Mouse (Mus musculus) lung, adult 2 months (tissue): ENCODE results near the gene Sucnr1. TPM values are rescaled to one million over a fixed set of nuclear protein-coding genes. Genes with fewer than 3 reads are reported as not detected.

Source experiments
- DNase-seq: peaks from one replicate; pipeline ENCODE4 v3.0.0; 2022
- H3K4me1 ChIP-seq: fragments of 200-500 bp; 2 replicates; pipeline ENCODE4 v1.6.1; 2011; ENCODE audit warnings: low read length; ENCODE audit not compliant: control insufficient read depth, insufficient read depth
- H3K4me3 ChIP-seq: fragments of 200-500 bp; replicated peaks from 2 replicates; pipeline ENCODE3; 2011; ENCODE audit warnings: low read depth, mild to moderate bottlenecking, control low read depth, low read length; ENCODE audit errors: extremely low read depth
- CTCF ChIP-seq: fragments of 200-500 bp; IDR thresholded peaks from 2 replicates; pipeline ENCODE4 v1.5.1; 2011; ENCODE audit warnings: mild to moderate bottlenecking, low read length, control low read depth; ENCODE audit not compliant: insufficient read depth
- POLR2A ChIP-seq: fragments of 200-500 bp; IDR thresholded peaks from 2 replicates; pipeline ENCODE4 v1.6.1; 2011; ENCODE audit warnings: low read depth, mild to moderate bottlenecking, control low read depth, low read length, borderline replicate concordance; ENCODE audit errors: extremely low read depth
- WGBS: fragments of 180-500 bp; shearing (Covaris S2); methylation state at CpG from one replicate; pipeline ENCODE4 v1.1.7; 2018; 5-methylcytosine and 5-hydroxymethylcytosine counted together
- polyA plus RNA-seq: library from polyadenylated mRNA; depleted of rRNA; stranded (reverse); fragments of >200 nt; gene quantifications from 2 replicates; pipeline ENCODE4 v1.2.3, GENCODE M21; 2012; rRNA removed

Gene Sucnr1
- polyA plus RNA-seq, 1 experiment = 0.14 TPM

DNA sequence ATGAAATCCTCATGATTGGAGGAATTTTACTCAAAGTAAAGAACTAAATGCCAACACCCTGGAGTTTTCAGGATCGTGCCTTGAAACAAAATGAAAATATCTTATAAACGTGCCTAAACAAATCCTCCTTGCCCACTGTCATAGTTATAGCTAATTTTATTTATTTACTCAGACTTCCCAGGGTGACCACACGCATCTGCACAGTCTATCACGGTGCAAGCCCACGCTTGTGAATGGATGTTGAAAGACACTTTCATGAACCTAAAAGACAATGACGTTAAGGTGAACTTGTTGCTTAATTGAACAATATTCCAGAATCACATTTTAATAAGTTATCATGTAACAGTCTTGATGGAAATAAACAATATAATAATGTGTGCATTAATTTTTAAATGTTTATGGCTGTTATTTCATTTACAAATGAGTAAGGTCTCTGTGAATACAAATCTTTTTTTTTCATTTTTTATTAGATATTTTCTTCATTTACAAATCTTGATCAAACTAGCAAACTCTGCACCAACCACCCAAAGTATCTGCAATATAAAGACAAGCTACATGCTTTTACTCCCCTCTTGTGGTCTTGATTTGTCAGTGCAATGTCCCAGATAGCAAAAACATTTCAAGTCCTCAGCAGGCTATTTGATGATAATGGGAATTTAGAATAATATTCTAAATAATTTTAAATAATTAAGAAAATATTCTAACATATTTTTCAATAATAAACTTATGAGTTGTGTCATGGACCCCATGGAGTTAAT, 30.4 kb downstream of the Sucnr1 start:
- TF ChIP-seq POLR2A (no peak), CTCF (peak; percentile 15; the same call in 1 of the 2 replicates)
- no peak for DNase-seq
- H3K4me3 ChIP-seq = no peak overlapping the region
- no peaks in the 10 kb centered on the region for H3K4me1 ChIP-seq
- 68% methylated on average over 6 of the region's 6 CpGs for WGBS

DNA sequence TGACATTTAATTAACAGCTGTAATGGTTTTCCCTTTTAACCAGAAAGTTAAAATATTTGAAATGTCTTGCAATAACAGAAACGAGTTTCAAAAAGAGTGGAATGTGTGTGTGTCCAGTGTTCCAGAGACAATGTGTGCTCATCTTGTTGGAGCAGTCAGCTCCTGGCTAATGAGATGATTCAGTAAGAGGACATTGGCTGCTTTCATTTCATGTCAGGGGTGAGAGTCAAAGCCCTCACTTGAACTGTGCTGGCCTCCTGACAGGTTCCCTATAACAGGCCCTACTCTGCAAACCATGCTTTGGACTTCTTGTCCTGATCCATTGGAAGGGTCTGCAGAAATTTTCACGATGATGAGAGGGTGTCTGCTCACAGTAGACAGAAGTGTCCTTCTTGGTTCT, 32.9 kb downstream of the Sucnr1 start:
- no peak for DNase-seq
- H3K4me3 ChIP-seq = no peak overlapping the region
- WGBS = 45% methylated on average over 2 of the region's 2 CpGs

DNA sequence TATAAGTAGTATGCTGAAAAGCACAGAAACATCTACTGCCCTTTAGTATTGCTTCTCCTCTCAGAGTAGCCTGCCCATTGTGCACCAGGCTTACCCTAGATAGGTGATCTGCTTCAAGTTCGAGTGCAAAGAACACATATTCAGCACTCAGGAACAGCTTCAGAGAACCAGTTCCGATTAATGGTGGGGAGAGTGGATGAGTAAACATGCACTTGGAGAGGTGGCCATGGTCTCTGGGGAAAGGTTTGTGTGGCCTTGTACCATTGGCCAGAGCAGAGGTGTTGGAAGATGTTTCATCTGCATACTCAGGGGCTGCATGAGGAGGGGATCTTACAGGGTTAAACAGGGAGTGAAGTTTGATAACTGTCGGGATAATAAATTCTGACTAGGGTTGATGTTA, 39.8 kb downstream of the Sucnr1 start:
- no peak for DNase-seq
- H3K4me3 ChIP-seq = no peak overlapping the region
- WGBS = 64% methylated on average over 3 of the region's 3 CpGs
- TF ChIP-seq POLR2A (no peak), CTCF (no peak)
- H3K4me1 ChIP-seq = no peaks in the 10 kb centered on the region

More for the DNA sequence above, 32.9 kb downstream of the Sucnr1 start:
- TF ChIP-seq CTCF = no peak
- no peak for TF ChIP-seq POLR2A
- H3K4me1 ChIP-seq = no peaks in the 10 kb centered on the region

DNA sequence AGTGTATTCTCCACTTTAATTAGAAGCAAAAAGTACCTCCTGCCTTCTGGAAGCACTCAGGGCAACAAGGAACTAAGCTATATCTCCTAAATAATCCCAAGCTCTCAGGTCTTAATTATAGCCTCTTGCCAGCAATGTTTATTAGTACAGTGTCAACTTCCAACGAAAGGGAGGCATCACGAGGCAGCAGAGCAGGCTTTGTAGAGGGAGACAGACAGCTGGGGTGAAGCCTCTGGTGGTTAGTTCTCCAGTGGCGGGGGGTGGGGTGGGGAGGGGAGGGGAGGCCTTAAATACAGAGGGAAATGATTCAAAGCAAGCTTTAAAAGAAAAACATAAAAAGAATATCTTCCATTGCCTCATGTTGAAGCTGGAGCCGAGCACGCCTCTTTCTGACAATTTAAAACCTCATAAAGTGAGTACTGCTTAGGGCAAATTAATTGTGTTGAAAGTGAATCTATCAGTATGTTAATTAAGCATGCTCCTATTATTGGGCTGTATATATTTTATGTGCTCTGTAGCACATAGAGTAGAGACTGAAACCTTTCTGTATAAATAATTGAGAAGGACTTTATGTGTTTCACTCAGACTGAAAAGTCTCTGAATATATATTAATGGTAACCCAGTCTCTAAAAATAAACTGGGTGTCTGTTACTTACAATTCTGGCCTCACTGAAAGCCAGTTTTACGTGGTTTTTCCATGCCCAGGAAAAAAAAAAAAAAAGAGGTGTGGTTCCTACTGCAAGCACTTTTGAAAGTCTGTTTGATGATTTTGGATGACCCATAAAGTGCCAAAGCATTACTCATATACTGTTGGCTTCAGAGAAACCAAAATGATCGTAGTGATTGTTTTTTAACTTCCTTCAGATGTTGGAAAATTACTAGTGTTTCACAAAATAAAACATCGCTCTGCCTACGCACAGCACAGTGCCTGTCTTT, 42.5 kb downstream of the Sucnr1 start:
- DNase-seq = no peak
- Histone ChIP-seq H3K4me1 (no peaks in the 10 kb centered on the region), H3K4me3 (no peak overlapping the region)
- WGBS = 33% methylated on average over 9 of the region's 9 CpGs
- TF ChIP-seq POLR2A (no peak), CTCF (no peak)

GRCm38 (mm10) chr3:60126564-60126963, 44.9 kb downstream of the Sucnr1 start:
- DNase-seq = no peak
- TF ChIP-seq POLR2A (no peak), CTCF (no peak)
- Histone ChIP-seq H3K4me1 (no peaks in the 10 kb centered on the region), H3K4me3 (no peak overlapping the region)
- WGBS = 72% methylated on average over 2 of the region's 2 CpGs

DNA sequence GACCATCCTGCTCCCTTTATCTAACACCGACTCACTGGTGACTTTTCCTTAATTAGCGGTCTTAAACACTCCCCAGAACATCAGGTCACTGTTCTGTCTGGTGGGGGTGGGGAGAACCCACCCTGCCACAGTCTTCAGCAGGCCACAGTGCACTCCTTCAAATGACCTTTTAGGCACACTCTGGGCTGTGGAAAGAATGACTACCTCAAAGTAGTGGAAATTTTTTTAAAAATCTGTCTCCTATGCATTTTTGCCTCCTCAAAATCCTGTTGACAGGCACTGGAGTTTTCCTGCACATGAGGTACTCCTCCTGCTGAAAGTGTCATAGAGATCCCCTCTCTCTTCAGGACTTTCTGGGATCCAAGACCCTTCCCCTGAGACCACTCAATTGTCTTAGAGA, 46.6 kb downstream of the Sucnr1 start:
- 83% methylated on average over 2 of the region's 2 CpGs for WGBS
- no peak overlapping the region for H3K4me3 ChIP-seq
- H3K4me1 ChIP-seq = no peaks in the 10 kb centered on the region
- no peak for DNase-seq
- TF ChIP-seq CTCF = no peak
- TF ChIP-seq POLR2A = no peak

DNA sequence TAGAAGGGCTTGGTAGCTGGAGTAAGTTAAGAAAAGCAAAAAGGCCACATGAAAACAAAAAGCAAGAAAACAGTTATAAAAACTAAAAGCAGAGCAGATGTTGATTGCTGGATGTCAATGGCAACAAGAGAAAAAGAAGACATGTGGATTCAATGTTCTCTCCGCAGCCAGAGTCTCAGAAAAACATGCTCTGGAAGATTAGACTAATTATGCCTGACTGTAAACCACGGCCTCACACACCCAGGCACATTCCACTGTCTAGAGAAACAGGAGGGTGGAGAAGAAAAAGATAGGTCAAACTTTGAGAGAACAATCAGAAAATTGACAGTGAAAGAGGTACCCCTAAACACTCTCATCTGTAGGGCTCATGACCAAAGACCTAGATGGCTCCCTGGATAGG, 54.1 kb downstream of the Sucnr1 start:
- Histone ChIP-seq H3K4me1 (no peaks in the 10 kb centered on the region), H3K4me3 (no peak overlapping the region)
- DNase-seq = no peak
- no peak for TF ChIP-seq CTCF
- no peak for TF ChIP-seq POLR2A
- 55% methylated on average over 2 of the region's 2 CpGs for WGBS

Other genes starting within 250 kb of the Sucnr1 start
- not detected in 2 replicates for gene Gm8298, start 220.8 kb upstream of the Sucnr1 start, polyA plus RNA-seq
- 0.22 TPM in 1 of 2 replicates, not detected in the other for gene C130079G13Rik, start 156.7 kb upstream of the Sucnr1 start, polyA plus RNA-seq
- 2.1 TPM in 1 of 2 replicates, not detected in the other for gene Aadacl2, start 75.1 kb upstream of the Sucnr1 start, polyA plus RNA-seq
- 0.11 and 0.50 TPM in 2 replicates for gene Aadac, start 56.2 kb upstream of the Sucnr1 start, polyA plus RNA-seq